In the genomic region with DNA sequence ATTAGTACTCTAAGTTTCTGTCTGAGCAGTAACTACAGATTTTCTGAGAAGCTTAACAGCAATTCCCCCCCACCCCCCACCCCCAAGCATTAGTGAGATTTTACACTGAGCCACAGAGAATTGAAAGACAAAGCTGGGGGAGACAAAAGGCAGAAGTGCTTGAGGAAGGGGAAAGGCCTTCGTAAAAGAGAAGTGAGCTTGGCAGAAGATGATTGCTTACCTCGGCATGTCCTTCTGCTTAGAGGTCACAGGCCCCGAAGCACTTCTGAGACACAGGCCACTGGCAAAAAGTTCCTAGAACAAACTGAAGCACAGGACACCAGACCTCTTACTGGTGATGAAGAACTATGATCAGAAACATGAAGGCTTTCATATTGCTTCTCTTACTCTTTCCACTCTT, we compare ENCODE assay signal across 22 mouse cellular contexts.
"Had no signal": no experiment of that assay in that cellular context is flagged by ENCODE, and none has a peak within 500 bp of the region (broad histone marks: within the 10 kb centered on the region; RNA-seq: fewer than 3 reads in every experiment).

No protein-coding gene starts in this region.

- H3K9me3 ChIP-seq: megakaryocyte, embryonic 14.5 days; neural tube, embryonic 13.5 days; neural tube, embryonic 15.5 days; stomach, embryonic 15.5 days had no signal

- H3K9ac ChIP-seq: liver, embryonic 14.5 days; lung, embryonic 14.5 days; neural tube, embryonic 13.5 days; neural tube, embryonic 15.5 days; stomach, embryonic 15.5 days had no signal

- H3K27me3 ChIP-seq: megakaryocyte, embryonic 14.5 days; neural tube, embryonic 13.5 days; neural tube, embryonic 15.5 days; stomach, embryonic 15.5 days had no signal

- H3K27ac ChIP-seq: liver, embryonic 14.5 days; neural tube, embryonic 13.5 days; neural tube, embryonic 15.5 days; stomach, embryonic 15.5 days; stomach, postnatal 0 days had no signal

- H3K36me3 ChIP-seq: neural tube, embryonic 13.5 days; neural tube, embryonic 15.5 days; stomach, embryonic 15.5 days had no signal

- H3K4me2 ChIP-seq: lung, embryonic 14.5 days; midbrain, embryonic 11.5 days; neural tube, embryonic 13.5 days; neural tube, embryonic 15.5 days; stomach, embryonic 15.5 days had no signal

- H3K4me1 ChIP-seq: neural tube, embryonic 13.5 days; neural tube, embryonic 15.5 days; stomach, embryonic 15.5 days had no signal

- H3K4me3 ChIP-seq: megakaryocyte, embryonic 14.5 days; myocyte; neural tube, embryonic 13.5 days; neural tube, embryonic 15.5 days; stomach, embryonic 15.5 days had no signal

- ATAC-seq: midbrain, embryonic 16.5 days had no signal

- DNase-seq: lung, adult 18-20 months; lung, embryonic 14.5 days; lung, postnatal 10 days; lung, postnatal 4 days; midbrain, embryonic 14.5 days; retina, postnatal 1 day; right cerebral cortex, adult 18-20 months; right cerebral cortex, postnatal 25 days; right cerebral cortex, postnatal 4 days; spleen, adult 18-20 months; thymus, adult 2 months; thymus, postnatal 25 days; thymus, postnatal 4 days had no signal
